Mouse (Mus musculus) megakaryocyte-erythroid progenitor cell, adult 5 weeks (primary cell): ENCODE data around the gene Olfr1095. TPM values are rescaled to one million over a fixed set of nuclear protein-coding genes. Genes with fewer than 3 reads are reported as not detected.

ENCODE experiments used
- polyA plus RNA-seq: library from polyadenylated mRNA; stranded (reverse); fragments of >175 nt; gene quantifications from 2 replicates; pipeline ENCODE4 v1.2.3, GENCODE M21; 2012

Gene Olfr1095
- polyA plus RNA-seq: not detected in 2 replicates

GRCm38 (mm10) chr2:86851596-86851995, at the start of gene Olfr1095:
Gene Olfr1095 (minus strand): TSS chr2:86851696.

GRCm38 (mm10) chr2:86892116-86892515, 40.6 kb upstream of the Olfr1095 start, which contains the start of gene Olfr1097:
Gene Olfr1097 (minus strand): TSS chr2:86892216.

GRCm38 (mm10) chr2:86874702-86875101, 23.2 kb upstream of the Olfr1095 start, which contains the start of gene Gm13723:
Gene Gm13723 (minus strand): TSS chr2:86874802.

GRCm38 (mm10) chr2:86824363-86824762, 27.1 kb downstream of the Olfr1095 start, which contains the start of gene Olfr1094:
Gene Olfr1094 (plus strand): TSS chr2:86824663.

GRCm38 (mm10) chr2:86809918-86810317, 41.6 kb downstream of the Olfr1095 start, which contains the start of gene Olfr141:
Gene Olfr141 (minus strand): TSS chr2:86810018.

Other genes with a start within 250 kb of the Olfr1095 start
- not detected in 2 replicates for gene Olfr1084, start 212.0 kb downstream of the Olfr1095 start, polyA plus RNA-seq
- gene Olfr1085, start 189.7 kb downstream of the Olfr1095 start, polyA plus RNA-seq: not detected in 2 replicates
- gene Olfr1086, start 171.6 kb downstream of the Olfr1095 start, polyA plus RNA-seq: not detected in 2 replicates
- gene Olfr1087, start 153.3 kb downstream of the Olfr1095 start, polyA plus RNA-seq: not detected in 2 replicates
- gene Olfr1089, start 118.0 kb downstream of the Olfr1095 start, polyA plus RNA-seq: not detected in 2 replicates
- not detected in 2 replicates for gene Olfr1090, start 92.7 kb downstream of the Olfr1095 start, polyA plus RNA-seq
- gene Olfr1093, start 69.2 kb downstream of the Olfr1095 start, polyA plus RNA-seq: not detected in 2 replicates
- gene Olfr141, start 41.7 kb downstream of the Olfr1095 start, polyA plus RNA-seq: not detected in 2 replicates
- not detected in 2 replicates for gene Olfr1094, start 27.0 kb downstream of the Olfr1095 start, polyA plus RNA-seq
- not detected in 2 replicates for gene Gm13723, start 23.1 kb upstream of the Olfr1095 start, polyA plus RNA-seq
- not detected in 2 replicates for gene Olfr1097, start 40.5 kb upstream of the Olfr1095 start, polyA plus RNA-seq
- gene Olfr1098, start 72.8 kb upstream of the Olfr1095 start, polyA plus RNA-seq: not detected in 2 replicates
- gene Olfr1099, start 109.0 kb upstream of the Olfr1095 start, polyA plus RNA-seq: not detected in 2 replicates
- not detected in 2 replicates for gene Olfr1100, start 128.3 kb upstream of the Olfr1095 start, polyA plus RNA-seq
- not detected in 2 replicates for gene Olfr1101, start 139.5 kb upstream of the Olfr1095 start, polyA plus RNA-seq
- gene Olfr1102, start 146.7 kb upstream of the Olfr1095 start, polyA plus RNA-seq: not detected in 2 replicates
- gene Olfr1104, start 175.4 kb upstream of the Olfr1095 start, polyA plus RNA-seq: not detected in 2 replicates
- not detected in 2 replicates for gene Olfr1105, start 184.8 kb upstream of the Olfr1095 start, polyA plus RNA-seq
- gene Olfr1106, start 200.6 kb upstream of the Olfr1095 start, polyA plus RNA-seq: not detected in 2 replicates
- 0.01 TPM in 1 of 2 replicates, not detected in the other for gene Olfr1107, start 224.1 kb upstream of the Olfr1095 start, polyA plus RNA-seq
- gene Olfr1109, start 244.3 kb upstream of the Olfr1095 start, polyA plus RNA-seq: not detected in 2 replicates